Mouse (Mus musculus): Measurements from ENCODE around the gene Ell2.

The Ell2 gene

DNA sequence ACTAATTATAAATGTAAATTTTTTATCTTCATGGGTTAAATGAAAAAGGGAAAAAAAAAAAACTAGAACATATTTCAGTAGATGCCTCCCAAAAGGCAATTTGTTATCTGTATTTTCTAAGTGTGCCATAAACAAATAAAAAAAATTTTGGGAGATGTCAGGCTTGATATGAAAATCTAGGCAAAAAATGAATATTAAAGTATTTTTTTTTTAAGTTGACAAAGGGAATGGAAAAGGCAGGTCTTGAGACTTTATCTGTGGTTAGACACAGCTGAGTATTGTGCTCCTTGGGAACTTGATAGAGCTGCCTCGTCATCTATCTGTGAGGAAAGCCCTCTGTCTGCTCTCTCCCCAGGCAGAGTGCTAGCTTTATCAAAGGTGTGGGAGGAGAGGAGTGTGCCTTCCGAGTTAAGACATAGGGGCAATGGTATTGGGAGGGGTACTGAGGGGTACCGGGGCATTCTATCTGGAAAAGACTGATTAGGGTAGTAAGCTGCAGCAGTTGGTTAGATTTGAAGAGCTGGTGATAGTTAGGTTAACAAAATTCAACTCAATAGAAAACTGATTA, 27.1 kb downstream of the Ell2 start:
- no peak for DNase-seq (ENCODE audit: low spot score)

DNA sequence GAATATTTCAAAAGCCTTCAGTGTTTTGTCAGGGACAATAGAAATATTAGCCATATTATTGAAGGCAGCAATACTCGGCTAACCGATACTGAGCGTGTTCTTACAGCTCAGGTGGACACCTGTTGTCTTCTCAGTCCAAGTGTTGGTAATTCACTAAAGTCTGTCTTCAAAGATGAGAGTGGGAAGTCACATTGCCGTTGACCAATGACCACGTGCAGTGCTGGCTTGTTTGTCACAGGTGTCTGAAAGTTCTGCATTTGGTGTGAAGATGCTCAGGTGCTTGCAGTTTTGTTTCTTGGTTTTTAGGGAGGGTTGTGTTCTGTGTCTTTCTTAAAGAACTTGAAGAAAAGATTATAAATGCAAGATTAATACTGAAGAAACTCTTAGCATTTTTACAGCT, 27.7 kb downstream of the Ell2 start:
- DNase-seq (ENCODE audit: low spot score): no peak

DNA sequence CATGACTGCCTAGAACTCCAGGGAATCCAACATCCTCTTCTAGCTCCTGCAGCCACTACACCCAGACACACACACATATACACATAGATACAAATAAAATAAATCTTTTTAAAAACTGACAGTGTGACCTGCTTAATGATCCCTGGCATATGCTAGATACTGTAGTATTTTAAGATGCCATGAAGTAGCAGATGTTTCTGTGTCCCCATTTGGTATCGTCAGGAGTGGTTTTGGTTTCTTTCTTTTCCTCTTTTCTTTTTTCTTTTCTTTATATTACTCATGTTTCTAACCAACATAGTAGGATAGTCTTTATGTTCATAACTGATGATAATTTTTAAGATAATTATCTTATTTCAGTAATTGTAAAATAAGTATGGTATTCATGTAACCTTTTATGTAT, 29.0 kb downstream of the Ell2 start:
- no peak for DNase-seq (ENCODE audit: low spot score)

DNA sequence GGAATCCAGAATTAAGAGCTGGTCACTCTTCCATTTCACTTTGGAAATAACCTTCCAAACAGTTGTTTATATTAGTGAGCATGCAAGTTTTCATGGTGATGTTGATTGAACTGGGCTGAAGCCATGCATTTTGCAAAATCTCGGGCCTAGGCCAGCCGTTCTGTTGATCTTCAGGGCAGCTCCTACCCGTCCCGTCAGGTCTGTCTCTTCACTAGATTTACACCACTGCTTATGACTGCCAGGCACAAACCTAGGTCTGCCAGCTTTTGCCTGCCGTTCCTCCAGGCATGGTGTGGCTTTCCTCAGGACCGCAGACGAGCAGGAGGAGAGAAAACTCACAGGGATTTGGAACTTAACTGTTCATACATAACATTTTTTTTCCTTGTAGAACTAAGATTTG, 31.4 kb downstream of the Ell2 start:
- DNase-seq (ENCODE audit: low spot score): no peak

DNA sequence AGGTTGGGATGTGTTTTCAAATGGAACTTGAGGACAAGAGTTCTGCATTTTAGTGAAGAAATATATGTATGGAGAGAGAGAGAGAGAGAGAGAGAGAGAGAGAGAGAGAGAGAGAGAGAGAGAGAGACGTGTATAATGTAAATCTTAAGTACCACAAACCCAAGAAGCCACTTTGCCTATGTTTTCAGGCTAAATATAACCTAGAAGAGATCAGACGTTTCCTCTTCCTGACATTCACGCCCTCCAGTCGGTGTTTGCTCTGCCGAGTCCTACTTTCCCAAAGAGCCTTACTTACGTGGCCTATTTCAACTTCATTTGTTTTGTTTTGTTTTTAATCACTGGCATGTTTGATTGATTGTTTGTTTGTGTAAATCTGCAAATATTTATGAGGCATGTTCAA, 32.0 kb downstream of the Ell2 start:
- no peak for DNase-seq (ENCODE audit: low spot score)

DNA sequence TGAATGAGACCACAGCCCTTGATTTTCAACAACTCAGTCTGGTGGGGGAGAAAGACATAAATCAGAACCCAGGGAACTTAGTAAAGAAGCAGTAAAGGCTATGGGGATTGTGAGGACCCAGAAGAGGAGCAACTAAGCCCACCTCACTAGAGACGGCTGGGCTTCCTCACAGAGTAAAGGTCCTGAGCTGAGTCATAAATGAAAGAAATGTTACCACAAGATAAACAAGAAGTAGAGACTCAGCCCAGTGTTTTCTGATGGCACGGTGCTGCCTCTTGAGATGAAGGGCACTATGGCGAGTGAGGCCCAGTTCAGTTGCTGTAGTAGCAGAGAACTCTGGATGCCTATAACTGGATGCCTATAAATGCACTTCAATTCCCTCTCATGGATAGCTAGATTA, 32.4 kb downstream of the Ell2 start:
- no peak for DNase-seq (ENCODE audit: low spot score)

DNA sequence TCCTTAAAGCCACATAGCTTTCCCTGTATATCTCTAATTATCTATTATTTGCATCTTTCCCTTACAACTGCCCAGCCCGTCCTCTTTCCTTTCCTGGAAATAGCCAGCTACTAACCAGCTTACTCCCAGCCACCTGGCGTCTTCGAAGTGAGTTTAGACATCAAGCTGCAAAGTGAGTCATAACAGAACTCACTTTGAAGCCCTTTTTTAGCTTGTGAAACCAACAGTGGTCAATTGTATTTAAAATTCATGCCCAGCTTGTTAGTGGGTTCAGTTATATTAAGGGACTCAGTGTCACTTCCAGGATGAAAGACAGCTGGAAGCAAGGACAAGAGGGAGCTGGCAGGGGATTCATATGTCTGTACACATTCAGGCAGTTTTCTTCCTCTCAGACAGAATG, 33.5 kb downstream of the Ell2 start:
- DNase-seq (ENCODE audit: low spot score): no peak

DNA sequence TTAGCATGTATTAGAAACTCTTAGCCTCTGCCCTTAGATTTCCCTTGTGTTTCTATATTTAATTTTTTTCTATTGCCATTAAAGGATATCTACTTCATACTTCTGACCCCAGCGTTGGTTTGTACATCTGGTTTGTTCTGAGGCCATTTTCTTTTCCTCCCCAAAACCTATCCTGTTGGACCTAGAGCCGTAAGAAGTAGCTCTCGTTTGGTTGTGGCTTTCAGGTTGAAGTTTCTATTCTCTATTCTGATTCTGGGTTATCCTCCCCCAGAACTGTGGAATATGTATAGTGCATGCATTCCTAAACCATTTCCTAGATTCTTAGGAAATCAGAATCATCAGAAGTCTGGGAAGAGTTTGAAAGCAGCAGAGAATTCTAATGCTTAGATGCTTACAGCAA, 34.6 kb downstream of the Ell2 start:
- no peak for DNase-seq (ENCODE audit: low spot score)

DNA sequence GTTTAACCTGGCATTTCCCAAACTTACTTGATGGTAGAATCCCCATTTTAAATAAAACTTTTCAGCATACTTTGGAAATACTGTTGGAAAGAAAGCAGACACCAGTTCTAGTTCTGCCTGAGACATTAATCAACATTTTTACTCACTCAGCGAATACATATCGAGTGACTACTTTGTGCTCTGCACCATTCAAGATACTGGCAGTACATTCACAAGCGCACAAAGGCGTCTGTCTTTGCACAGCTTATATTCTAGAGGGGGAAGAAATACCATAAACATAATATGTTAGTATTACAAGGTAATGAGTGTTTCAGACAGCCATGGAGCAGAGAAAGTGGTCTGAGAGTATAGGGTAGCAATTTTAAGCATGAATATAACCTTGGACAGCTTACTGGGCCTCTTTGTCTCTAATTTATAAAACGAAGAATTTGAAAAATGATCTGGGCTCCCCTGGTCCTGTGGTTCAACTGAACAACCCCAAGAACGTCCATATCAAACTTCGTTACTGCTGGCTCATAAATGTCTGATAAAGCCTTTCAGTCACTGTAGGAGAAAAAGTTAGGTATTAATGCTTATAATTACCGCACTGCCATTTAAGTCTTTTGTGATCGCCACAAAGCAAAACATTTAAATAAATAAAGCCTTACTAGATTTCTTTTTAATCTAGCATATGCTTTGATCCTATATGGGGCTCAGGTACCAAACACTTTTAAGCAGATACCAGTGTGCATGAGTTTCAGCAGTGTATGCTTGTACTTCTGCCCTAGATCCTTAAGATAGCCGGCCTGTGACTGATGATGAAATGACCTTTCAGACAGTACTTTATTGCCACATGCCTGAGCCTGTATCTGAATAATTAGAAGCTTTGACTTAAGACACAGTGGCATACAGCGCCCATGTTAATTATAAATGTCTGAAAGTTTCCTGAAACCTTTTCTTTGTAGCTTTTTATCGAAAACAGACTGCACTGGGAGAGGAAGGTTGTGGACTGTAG, 35.5 kb downstream of the Ell2 start:
- no peak for DNase-seq (ENCODE audit: low spot score)

DNA sequence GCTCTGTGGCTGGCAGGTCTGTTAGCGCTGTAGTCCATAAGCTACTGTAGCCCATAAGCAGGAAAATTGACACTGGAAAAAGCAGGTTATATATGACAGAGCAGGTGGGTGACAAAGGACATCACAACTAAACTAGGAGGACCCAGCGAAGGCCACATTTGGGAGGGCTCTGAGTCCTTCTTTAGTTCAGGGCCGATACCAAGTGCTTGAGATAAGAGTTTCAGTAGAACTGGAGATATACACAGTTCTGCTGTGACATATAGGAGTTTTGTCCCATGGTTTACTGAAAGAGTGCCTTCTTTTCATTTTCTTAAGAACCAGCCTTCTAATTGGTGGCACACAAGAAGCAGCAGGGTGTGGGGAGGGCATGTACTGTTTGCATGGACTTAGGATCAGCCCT, 36.4 kb downstream of the Ell2 start:
- DNase-seq (ENCODE audit: low spot score): no peak

DNA sequence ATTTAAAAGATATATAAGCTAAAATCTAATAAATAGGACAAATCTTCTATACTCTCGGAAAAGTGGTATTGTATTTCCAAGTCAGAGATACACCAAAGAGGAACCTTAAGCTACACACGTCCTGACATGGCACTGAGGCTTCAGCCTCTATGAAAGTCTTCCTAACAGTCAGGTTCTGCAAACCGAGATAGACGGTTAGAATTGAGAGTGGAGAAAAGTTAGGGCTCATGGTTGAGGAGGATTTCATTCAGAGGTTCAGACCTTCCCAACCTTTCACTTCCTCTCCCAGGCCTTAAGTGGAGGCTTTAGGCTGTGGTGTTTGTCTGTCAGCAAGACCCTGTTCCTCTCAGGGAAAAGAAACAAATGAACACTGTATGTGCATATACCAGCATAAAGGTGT, 37.5 kb downstream of the Ell2 start:
- DNase-seq (ENCODE audit: low spot score): no peak

DNA sequence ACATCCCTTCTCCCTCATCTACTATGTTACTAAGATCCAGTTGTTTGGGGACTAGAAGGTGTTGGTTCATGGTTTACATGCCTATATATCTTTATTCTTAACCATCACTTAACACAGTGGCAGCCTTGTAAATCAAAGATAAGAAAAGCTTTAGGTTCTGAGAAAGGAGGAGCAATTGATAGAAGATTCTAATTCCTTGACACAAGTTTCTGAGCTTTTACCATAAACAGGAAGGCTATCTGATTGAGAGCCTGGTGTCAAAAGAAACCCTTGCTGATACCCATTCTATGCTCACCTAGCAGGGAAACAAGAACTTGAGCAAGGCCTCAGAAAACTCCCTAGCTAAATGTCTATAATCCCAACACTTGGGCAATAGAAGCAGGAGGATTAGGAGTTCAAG, 38.8 kb downstream of the Ell2 start:
- no peak for DNase-seq (ENCODE audit: low spot score)

DNA sequence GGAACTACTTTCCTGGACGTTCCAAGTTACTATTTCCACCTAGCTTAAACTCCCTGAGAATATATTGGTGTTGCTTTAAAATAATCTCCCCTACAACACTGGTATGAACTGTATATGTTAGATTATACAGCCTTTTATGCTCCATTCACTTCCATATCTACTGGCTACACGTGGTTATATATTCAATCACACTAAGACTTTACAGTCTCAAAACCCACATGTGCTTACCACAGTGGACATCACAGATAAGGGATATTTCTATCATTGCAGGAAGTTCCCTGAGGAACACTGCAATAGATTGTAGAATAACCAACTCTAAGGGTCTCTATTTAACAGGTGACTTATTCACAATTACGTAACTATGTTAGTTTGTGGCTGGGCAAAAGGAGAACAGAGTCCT, 40.7 kb downstream of the Ell2 start:
- DNase-seq (ENCODE audit: low spot score): no peak

DNA sequence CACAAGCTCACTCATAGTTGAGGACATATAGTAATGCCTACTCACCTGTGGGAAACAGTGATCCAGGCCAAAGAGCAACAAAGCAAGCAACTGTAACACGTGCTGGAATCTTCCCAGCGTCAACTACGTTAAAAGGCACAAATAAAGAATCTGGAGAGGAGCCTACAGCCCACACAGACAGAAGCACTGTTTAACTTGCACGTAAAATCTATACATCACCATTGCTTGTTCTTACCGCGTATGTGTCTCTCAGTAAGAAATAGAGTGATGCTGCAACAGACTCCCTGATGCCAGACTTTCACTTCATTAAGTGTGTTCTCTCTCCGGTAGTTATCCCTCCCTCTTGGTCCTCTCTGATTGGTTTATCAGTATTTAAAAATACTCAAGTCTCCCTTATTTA, 42.1 kb downstream of the Ell2 start:
- DNase-seq (ENCODE audit: low spot score): no peak

DNA sequence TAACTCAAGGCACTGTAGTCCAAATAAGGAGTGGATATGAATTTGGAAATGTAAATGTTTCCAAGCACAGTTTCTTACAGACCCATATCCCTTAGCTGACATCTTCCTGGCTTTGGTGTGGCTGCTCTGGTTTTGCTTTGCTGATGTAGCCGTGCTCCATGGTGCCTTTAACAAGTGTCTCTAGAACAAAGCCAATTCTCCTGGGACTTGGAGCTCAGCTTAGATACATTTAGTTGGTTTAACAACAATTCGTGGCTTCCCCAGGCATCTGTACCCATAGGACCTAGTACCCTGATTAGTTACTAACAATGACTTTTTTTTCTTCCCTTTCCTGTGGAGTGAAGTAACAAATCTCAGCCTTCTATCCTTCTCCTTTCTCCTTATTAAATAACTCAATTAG, 44.2 kb downstream of the Ell2 start:
- DNase-seq (ENCODE audit: low spot score): no peak

DNA sequence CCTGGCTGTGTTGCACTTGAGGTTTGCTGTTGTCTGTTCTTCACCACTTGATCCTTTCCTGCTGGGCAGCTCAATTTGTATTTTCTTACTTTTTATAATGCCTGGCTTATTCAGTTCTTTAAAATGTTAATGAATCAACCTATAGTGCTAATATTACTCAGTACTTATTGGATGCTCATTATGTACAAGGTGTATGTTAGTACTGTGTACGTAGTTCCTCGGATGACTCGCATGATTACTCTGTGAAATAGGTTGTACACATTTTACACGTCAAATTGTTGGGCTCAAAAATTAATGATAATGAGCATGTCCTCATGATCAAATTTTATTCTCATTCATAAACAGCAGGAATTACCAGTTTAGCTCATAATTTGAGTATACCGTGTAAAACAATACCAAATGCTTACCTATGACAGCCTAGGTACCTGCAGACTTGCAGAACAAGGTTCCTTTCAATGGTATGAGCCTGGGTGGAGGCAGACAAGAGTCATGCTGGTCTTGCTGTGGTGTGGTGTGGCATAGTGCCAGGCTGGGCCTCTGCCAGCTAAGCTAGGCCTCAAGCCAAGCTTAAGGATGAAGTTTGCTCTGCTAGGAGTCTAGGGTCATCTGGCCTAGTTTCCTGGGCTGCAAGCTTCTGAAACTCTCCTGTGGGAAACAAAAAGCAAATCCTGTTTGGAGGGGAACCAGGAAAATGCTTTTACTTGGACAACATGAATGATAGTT, 45.8 kb downstream of the Ell2 start:
- no peak for DNase-seq (ENCODE audit: low spot score)

DNA sequence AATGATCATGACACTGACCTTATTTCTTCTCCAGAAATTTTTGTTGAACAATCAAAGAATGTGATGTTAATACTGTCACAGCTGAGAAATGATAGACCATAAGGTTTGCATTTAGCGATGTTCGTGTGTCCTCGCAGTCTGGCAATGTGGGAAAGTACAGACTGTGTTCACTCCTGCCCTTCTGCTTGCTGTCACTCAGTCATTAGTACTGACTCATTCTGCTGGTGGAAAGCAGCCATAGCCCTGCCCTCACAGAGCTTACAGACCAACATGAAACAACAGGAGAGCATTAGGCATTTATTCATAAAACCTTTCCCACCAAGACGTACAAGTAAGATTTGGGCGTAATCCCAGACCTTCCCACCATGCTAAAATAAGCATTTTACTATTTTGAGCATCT, 47.8 kb downstream of the Ell2 start:
- DNase-seq (ENCODE audit: low spot score): no peak

DNA sequence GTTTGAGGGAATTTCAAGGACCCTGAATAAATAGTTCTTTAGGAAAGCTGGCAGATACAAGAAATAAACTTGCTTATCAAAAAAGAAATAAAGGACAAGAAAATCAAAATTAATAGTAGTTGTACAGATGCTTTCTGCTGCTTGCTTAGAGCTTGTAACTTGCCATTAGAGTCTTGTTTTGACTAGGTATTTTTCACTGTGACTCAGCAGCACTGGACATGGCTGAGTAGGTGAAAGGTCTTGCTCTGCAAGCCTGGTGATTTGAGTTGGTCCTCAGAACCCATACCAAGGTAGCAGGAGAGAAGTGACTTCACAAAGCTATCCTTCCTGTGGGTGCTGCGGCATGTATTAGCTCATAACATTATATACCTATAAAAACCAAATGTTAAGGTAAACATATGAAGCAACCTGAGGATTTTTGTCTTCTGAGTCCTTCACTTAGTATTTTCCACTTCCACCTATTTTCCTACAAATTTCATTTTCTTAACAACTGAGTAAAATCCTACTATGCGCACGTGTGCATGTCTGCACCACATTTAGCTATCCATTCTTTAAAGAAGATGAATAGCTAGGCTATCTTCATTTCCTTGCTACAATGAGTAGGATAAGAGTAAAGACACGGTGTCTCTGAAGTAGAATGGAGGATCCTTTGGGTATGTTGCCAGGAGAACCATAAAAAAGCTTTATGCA, 54.4 kb downstream of the Ell2 start:
- DNase-seq (ENCODE audit: low spot score): no peak

DNA sequence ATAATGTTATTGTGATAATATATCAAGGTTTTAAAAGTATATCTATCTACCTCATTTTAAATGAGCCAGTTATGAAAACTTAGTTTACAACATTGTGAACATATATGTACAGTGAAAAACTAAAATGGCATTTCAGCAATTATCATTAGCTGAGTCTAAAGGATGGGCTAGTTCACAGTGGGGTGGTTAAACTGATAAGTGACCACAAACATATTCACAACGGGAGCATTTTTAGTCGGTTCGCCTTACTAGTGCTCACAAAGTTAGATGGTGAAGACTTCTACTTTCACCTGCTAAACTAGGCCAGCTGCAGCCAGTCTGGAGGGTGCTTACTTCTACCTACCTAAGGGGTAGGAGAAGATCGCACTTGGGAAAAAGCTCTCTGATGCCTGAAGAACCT, 56.2 kb downstream of the Ell2 start:
- DNase-seq (ENCODE audit: low spot score): no peak

DNA sequence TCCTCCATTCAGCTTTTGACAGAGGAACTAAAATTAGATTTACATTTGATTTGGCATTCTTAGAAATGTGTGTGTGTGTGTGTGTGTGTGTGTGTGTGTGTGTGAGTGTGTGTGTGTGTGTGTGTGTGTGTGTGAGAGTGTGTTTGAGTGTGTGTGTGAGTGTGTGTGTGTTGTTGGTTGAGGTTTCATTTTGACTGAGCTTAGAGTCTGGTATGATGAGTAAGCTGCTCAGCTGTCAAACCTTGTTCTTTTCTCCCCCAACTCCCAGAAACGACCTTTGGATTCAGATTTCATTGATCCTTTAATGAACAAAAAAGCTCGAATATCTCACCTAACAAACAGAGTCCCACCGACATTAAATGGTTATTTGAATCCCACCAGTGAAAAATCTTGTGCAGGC, 56.7 kb downstream of the Ell2 start:
- DNase-seq (ENCODE audit: low spot score): no peak

DNA sequence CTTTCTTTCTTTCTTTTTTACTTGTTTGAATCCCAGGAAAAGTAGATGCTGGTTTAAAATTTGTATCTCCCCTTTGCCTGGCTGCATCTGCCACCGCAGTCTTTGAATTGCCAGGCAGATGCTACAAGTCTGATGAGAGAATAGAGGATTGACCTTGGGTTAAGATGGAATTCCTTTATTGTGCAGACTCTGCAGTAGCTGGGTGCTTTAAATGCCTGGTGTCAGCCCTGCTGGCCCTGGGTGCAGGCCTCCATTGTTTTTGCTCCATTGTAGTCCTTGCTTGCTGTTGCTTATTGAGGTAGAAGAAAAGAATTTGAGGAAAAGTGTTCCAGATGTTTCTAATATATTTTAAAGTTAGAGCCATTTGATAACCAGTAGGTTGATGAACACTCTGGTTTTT, 59.2 kb downstream of the Ell2 start:
- peak; percentile 35 for DNase-seq (ENCODE audit: low spot score)

DNA sequence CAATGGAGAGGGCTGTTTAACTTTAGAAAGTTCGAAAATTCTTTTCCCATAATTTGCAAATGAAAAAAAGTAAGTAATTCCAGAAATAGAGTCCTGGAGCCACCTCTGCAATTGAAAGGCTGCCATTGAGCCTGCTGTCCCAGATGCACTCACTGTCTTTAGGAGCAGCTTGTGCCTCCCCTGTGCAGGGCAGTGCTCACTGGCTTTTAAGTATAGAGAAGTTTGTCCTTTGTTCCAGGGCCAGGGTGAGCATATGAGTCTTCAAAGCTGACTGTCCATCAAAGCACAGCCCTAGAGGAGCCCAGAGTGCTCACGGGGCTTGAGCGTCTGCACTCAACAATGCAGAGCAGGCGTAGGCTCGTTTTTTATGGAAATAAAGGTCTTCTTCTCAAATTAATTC, 59.7 kb downstream of the Ell2 start:
- DNase-seq (ENCODE audit: low spot score): peak; percentile 68

DNA sequence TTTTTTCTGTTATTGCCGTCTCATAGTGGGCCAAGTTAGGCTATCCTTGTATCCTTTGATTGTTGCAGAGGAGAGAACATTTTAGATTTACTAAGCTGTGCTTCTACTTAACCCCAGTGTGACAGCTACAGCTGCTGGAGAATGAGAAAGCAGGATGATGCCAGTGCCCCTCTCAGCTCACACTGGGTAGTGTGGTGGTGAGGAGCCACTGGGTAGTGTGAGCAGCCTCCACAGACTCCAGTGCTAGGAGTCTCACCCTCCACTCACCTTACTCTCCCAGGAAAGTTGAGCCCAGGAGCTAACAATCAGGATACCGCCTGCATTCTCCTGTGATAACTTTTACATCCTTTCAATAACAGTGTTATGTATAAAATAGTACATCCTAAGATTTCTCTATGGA, 60.4 kb downstream of the Ell2 start:
- DNase-seq (ENCODE audit: low spot score): no peak
